Mouse (Mus musculus): ENCODE data around the gene Itm2b.

DNA sequence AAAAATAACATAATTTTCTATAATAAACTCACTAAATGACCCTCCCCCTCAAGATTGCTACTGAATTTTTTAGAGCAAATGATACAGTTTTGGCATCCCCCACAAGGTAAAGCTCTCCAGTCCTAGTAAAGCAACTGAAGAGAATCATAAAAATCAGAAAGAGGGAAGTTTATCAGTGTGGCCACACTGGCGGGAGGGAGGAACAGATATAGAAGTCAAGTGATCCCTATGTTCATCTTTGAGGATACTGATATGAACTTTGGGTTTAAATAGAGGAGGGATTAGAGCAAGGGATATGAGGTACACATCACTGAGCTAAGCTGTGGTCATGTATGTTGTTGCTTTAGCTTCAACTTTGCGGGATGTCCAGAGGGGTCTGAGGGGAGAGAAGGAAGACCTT is 5.1 kb upstream of the Itm2b start:
- TF ChIP-seq POLR2A (IDR thresholded peaks at IDR 0.05; ENCODE audit: borderline replicate concordance, insufficient read depth, low read length) (no peak), CTCF (IDR thresholded peaks at IDR 0.05; ENCODE audit: borderline replicate concordance, insufficient read depth, low read depth, low read length) (no peak)
